Comparison of ENCODE assay signal across 9 mouse cellular contexts in genomic region chr12:118298516-118298915, GRCm38 (mm10). TPM values are rescaled to one million over a fixed set of nuclear protein-coding genes. Genes with fewer than 3 reads are reported as not detected.
DNase-seq lines count a peak whose midpoint lies in the region; ATAC-seq and TF ChIP-seq lines count a peak whose summit lies in the region.
"Had no signal": no experiment of that assay in that cellular context is flagged by ENCODE, and none has a peak within 500 bp of the region (broad histone marks: within the 10 kb centered on the region; RNA-seq: fewer than 3 reads in every experiment).

No protein-coding gene starts in this region.

- no peak for TF ChIP-seq POLR2A in cerebellum, adult 2 months (IDR thresholded peaks at IDR 0.05; ENCODE audit: borderline replicate concordance, insufficient read depth, low read length)
- no peak for TF ChIP-seq POLR2A in olfactory bulb, adult 2 months (IDR thresholded peaks at IDR 0.05; ENCODE audit: insufficient read depth, low read depth, low read length)

- H3K9ac ChIP-seq in neural tube, embryonic 12.5 days, result no peak overlapping the region
- H3K9ac ChIP-seq in liver, embryonic 12.5 days, result no peak overlapping the region
- H3K9ac ChIP-seq: heart, embryonic 15.5 days had no signal

- H3K36me3 ChIP-seq in neural tube, embryonic 12.5 days, result 0 out of 2 replicates have a peak, but pooled peaks cover 4% of the 10 kb centered on the region
- peaks cover 24% of the 10 kb centered on the region for H3K36me3 ChIP-seq in liver, embryonic 12.5 days
- H3K36me3 ChIP-seq: heart, embryonic 15.5 days had no signal

- H3K27ac ChIP-seq in cerebellum, adult 2 months (ENCODE audit: insufficient read depth, low read length), result no peak overlapping the region; the same call in 1 of the 2 replicates
- no peak overlapping the region for H3K27ac ChIP-seq in neural tube, embryonic 12.5 days
- peak overlapping the region; percentile 36; the same call in 1 of the 2 replicates for H3K27ac ChIP-seq in liver, embryonic 12.5 days
- H3K27ac ChIP-seq in olfactory bulb, adult 2 months (ENCODE audit: insufficient read depth, low read depth, low read length), result no peak overlapping the region
- H3K27ac ChIP-seq: heart, embryonic 15.5 days had no signal

- peaks cover 3% of the 10 kb centered on the region; the same call in 1 of the 2 replicates for H3K4me1 ChIP-seq in cerebellum, adult 2 months (ENCODE audit: control insufficient read depth, insufficient read depth, low read length)
- peaks cover 28% of the 10 kb centered on the region for H3K4me1 ChIP-seq in neural tube, embryonic 12.5 days
- peaks cover 48% of the 10 kb centered on the region for H3K4me1 ChIP-seq in liver, embryonic 12.5 days
- peaks cover 9% of the 10 kb centered on the region for H3K4me1 ChIP-seq in olfactory bulb, adult 2 months (ENCODE audit: control insufficient read depth, insufficient read depth, low read length)

- peak overlapping the region; percentile 47 for H3K4me3 ChIP-seq in cerebellum, adult 2 months (replicated peaks; ENCODE audit: insufficient read depth, low read depth, low read length)
- no peak overlapping the region for H3K4me3 ChIP-seq in neural tube, embryonic 12.5 days
- H3K4me3 ChIP-seq in liver, embryonic 12.5 days, result peak overlapping the region; percentile 15
- H3K4me3 ChIP-seq in olfactory bulb, adult 2 months (ENCODE audit: insufficient read depth, low read depth, low read length), result peak overlapping the region; percentile 36
- H3K4me3 ChIP-seq: heart, embryonic 15.5 days had no signal

- peak overlapping the region; percentile 77 for H3K4me2 ChIP-seq in neural tube, embryonic 12.5 days (replicated peaks)
- H3K4me2 ChIP-seq in liver, embryonic 12.5 days, result peak overlapping the region; percentile 78
- H3K4me2 ChIP-seq: heart, embryonic 15.5 days had no signal

- intact Hi-C loops in left cerebral cortex, postnatal 4 days (cut with DNase I), result no loop called here

- no peak for ATAC-seq in neural tube, embryonic 12.5 days (ENCODE audit: low FRiP score, low read depth)
- ATAC-seq in liver, embryonic 12.5 days, result no peak

- TF ChIP-seq CTCF in cerebellum, adult 2 months (IDR thresholded peaks at IDR 0.05; ENCODE audit: borderline replicate concordance, insufficient read depth, low read depth, low read length), result no peak
- no peak for TF ChIP-seq CTCF in olfactory bulb, adult 2 months (IDR thresholded peaks at IDR 0.05; ENCODE audit: insufficient read depth, low read depth, low read length)

- H3K9me3 ChIP-seq in neural tube, embryonic 12.5 days, result no peaks in the 10 kb centered on the region
- no peaks in the 10 kb centered on the region for H3K9me3 ChIP-seq in liver, embryonic 12.5 days (replicated peaks)
- H3K9me3 ChIP-seq: heart, embryonic 15.5 days had no signal

- WGBS in cerebellum, adult 2 months, result 28% methylated on average over 2 of the region's 2 CpGs
- WGBS in neural tube, embryonic 12.5 days, result 92% methylated on average over 2 of the region's 2 CpGs
- 82% methylated on average over 2 of the region's 2 CpGs for WGBS in liver, embryonic 12.5 days (ENCODE audit: insufficient replicate concordance)
- 65% methylated on average over 2 of the region's 2 CpGs for WGBS in olfactory bulb, adult 2 months

- no peaks in the 10 kb centered on the region for H3K27me3 ChIP-seq in cerebellum, adult 2 months (ENCODE audit: control insufficient read depth, insufficient read depth, low read length)
- no peaks in the 10 kb centered on the region for H3K27me3 ChIP-seq in neural tube, embryonic 12.5 days (replicated peaks)
- no peaks in the 10 kb centered on the region for H3K27me3 ChIP-seq in liver, embryonic 12.5 days (replicated peaks)
- H3K27me3 ChIP-seq: heart, embryonic 15.5 days had no signal

- DNase-seq in cerebellum, adult 2 months, result peak in 1 of 2 experiments; percentile 37
- no peak for DNase-seq in cerebellum, postnatal 10 days
- DNase-seq in neural tube, embryonic 10.5 days (ENCODE audit: extremely low spot score, low spot score), result no peak
- DNase-seq in left cerebral cortex, postnatal 4 days, result no peak
- no peak for DNase-seq in layer of hippocampus, postnatal 25 days (ENCODE audit: extremely low spot score in 1 of 2, low spot score in 1 of 2)

RNA-seq across cellular contexts. Expression of gene Sp4, which starts 2.7 kb away (rescaled TPM):
- 13.3 and 16.3 TPM in 2 replicates for polyA plus RNA-seq in cerebellum, adult 2 months (2012; rRNA removed)
- polyA plus RNA-seq in neural tube, embryonic 12.5 days (2016; fragmentation: Nextera tagmentation; extraction: Ambion mirVana), result 15.6 and 18.0 TPM in 2 replicates
- 7.2 and 7.6 TPM in 2 replicates for polyA plus RNA-seq in liver, embryonic 12.5 days (2016; fragmentation: Nextera tagmentation; extraction: Ambion mirVana)
- polyA plus RNA-seq in olfactory bulb, adult 2 months (2012; ENCODE audit: insufficient read depth, insufficient read length, low replicate concordance, missing spikeins), result not detected in 2 replicates
- 10 to 100 TPM; 39.4 to 41.4 TPM for total RNA-seq in left cerebral cortex, postnatal 4 days (2021)
- total RNA-seq in layer of hippocampus, postnatal 25 days (2021), result 10 to 100 TPM; 27.4 to 28.0 TPM
